Mouse (Mus musculus) liver, embryonic 13.5 days (tissue): ENCODE data around the gene 2310057M21Rik. TPM values are rescaled to one million over a fixed set of nuclear protein-coding genes. Genes with fewer than 3 reads are reported as not detected.
A peak's percentile ranks its signal among the peaks of the same experiment; 100 is the strongest.
"Not testable (repeated sequence)": the region's sequence is repeated elsewhere in the genome, so short reads cannot be mapped to it uniquely, and the experiment has no call there.

Experiments
- ATAC-seq: fragments of 200-750 bp; cut with Nextera tagmentation; 2 replicates; pipeline ENCODE4 v1.8.0; 2017; ENCODE audit warnings: low read depth, mild to moderate bottlenecking, moderate number of reproducible peaks, moderate library complexity
- DNase-seq: peaks from one replicate; pipeline ENCODE4 v3.0.0; 2022
- H3K27ac ChIP-seq: fragments of 300-500 bp; sonication (generic); 2 replicates; pipeline ENCODE4 v1.5.1; 2015; ENCODE audit warnings: moderate library complexity, mild to moderate bottlenecking, inconsistent platforms
- H3K27me3 ChIP-seq: fragments of 300-500 bp; sonication (generic); 2 replicates; pipeline ENCODE4 v1.6.1; 2015; ENCODE audit warnings: mild to moderate bottlenecking, inconsistent platforms
- H3K36me3 ChIP-seq: fragments of 300-500 bp; sonication (generic); 2 replicates; pipeline ENCODE4 v1.6.1; 2015; ENCODE audit warnings: mild to moderate bottlenecking, inconsistent platforms
- H3K4me1 ChIP-seq: fragments of 300-500 bp; sonication (generic); replicated peaks from 2 replicates; pipeline ENCODE4 v1.6.1; 2015; ENCODE audit warnings: inconsistent platforms
- H3K4me2 ChIP-seq: fragments of 300-500 bp; sonication (generic); 2 replicates; pipeline ENCODE4 v1.6.1; 2015; ENCODE audit warnings: inconsistent platforms, mild to moderate bottlenecking, moderate library complexity
- H3K4me3 ChIP-seq: fragments of 300-500 bp; sonication (generic); replicated peaks from 2 replicates; pipeline ENCODE4 v1.5.1; 2015; ENCODE audit warnings: mild to moderate bottlenecking, inconsistent platforms
- H3K9ac ChIP-seq: fragments of 300-500 bp; sonication (generic); 2 replicates; pipeline ENCODE4 v1.6.1; 2015; ENCODE audit warnings: mild to moderate bottlenecking, inconsistent platforms
- H3K9me3 ChIP-seq: fragments of 300-500 bp; sonication (generic); replicated peaks from 2 replicates; pipeline ENCODE4 v1.6.1; 2016; ENCODE audit warnings: inconsistent platforms
- WGBS: fragments of 180-500 bp; shearing (Covaris S2); methylation state at CpG from one replicate; pipeline ENCODE4 v1.1.7; 2015; ENCODE audit not compliant: insufficient replicate concordance; 5-methylcytosine and 5-hydroxymethylcytosine counted together
- polyA plus RNA-seq: library from polyadenylated mRNA; unstranded; fragments of >200 nt; fragmentation: Nextera tagmentation; extraction: Ambion mirVana; gene quantifications from 2 replicates; pipeline ENCODE4 v1.2.1, GENCODE M21; 2015

2310057M21Rik gene
- 11.1 and 12.4 TPM in 2 replicates for polyA plus RNA-seq

- Histone ChIP-seq H3K4me1 (peaks cover 24% of the 10 kb centered on the region), H3K4me3 (peak within 1 kb of the TSS; percentile 93), H3K9ac (peak within 1 kb of the TSS; percentile 97), H3K27me3 (0 out of 2 replicates have a peak, but pooled peaks cover 5% of the 10 kb centered on the region), H3K27ac (peak within 1 kb of the TSS; percentile 92), H3K9me3 (no peaks in the 10 kb centered on the region), H3K4me2 (peak within 1 kb of the TSS; percentile 96), H3K36me3 (peaks cover 23% of the 10 kb centered on the region)
- WGBS, result under 1% methylated on average over 55 of the region's 55 CpGs
- ATAC-seq (peak; percentile 94), DNase-seq (peak; percentile 82)
Observed at GRCm38 (mm10) chr7:131362615-131363300, at the start of gene 2310057M21Rik. TSS of gene 2310057M21Rik (minus strand) at chr7:131362759.

- Histone ChIP-seq H3K36me3 (peaks cover 2% of the 10 kb centered on the region; the same call in 1 of the 2 replicates), H3K4me1 (peaks cover 27% of the 10 kb centered on the region), H3K9ac (no peak overlapping the region), H3K4me3 (no peak overlapping the region), H3K27ac (no peak overlapping the region), H3K4me2 (no peak overlapping the region), H3K27me3 (no peaks in the 10 kb centered on the region), H3K9me3 (no peaks in the 10 kb centered on the region)
- WGBS, result 50% methylated on average over 2 of the region's 2 CpGs
- ATAC-seq, result no peak
- no peak for DNase-seq
Observed at GRCm38 (mm10) chr7:131411941-131412270, 49.3 kb upstream of the 2310057M21Rik start.

- DNase-seq (no peak), ATAC-seq (no peak)
- peaks cover 27% of the 10 kb centered on the region for H3K4me1 ChIP-seq
- no peaks in the 10 kb centered on the region for H3K9me3 ChIP-seq
- H3K9ac ChIP-seq, result peak overlapping the region; percentile 83
- H3K27ac ChIP-seq, result 0 out of 2 replicates have a peak overlapping the region, but pooled peaks have one; percentile 3
- 45% methylated on average over 10 of the region's 10 CpGs for WGBS
- H3K4me3 ChIP-seq, result peak overlapping the region; percentile 99
- no peaks in the 10 kb centered on the region for H3K27me3 ChIP-seq
- H3K36me3 ChIP-seq, result peaks cover 3% of the 10 kb centered on the region; the same call in 1 of the 2 replicates
- peak overlapping the region; percentile 95 for H3K4me2 ChIP-seq
Observed at GRCm38 (mm10) chr7:131411221-131411940, 48.8 kb upstream of the 2310057M21Rik start.

- under 1% methylated on average over 42 of the region's 42 CpGs for WGBS
- H3K9ac ChIP-seq, result peak within 1 kb of the TSS; percentile 98
- H3K9me3 ChIP-seq, result no peaks in the 10 kb centered on the region
- peak within 1 kb of the TSS; percentile 99 for H3K4me3 ChIP-seq
- H3K36me3 ChIP-seq, result peaks cover 3% of the 10 kb centered on the region; the same call in 1 of the 2 replicates
- peak within 1 kb of the TSS; percentile 95 for H3K4me2 ChIP-seq
- H3K27ac ChIP-seq, result peak within 1 kb of the TSS; percentile 86
- ATAC-seq (peak; percentile 98), DNase-seq (peak; percentile 99)
- H3K4me1 ChIP-seq, result peaks cover 27% of the 10 kb centered on the region
- no peaks in the 10 kb centered on the region for H3K27me3 ChIP-seq
Observed at GRCm38 (mm10) chr7:131410416-131411058, 48.0 kb upstream of the 2310057M21Rik start, which contains the start of the genes Ikzf5 and Acadsb. TSS of gene Ikzf5 (minus strand) at chr7:131410521. TSS of gene Acadsb (plus strand) at chr7:131410601.

GRCm38 (mm10) chr7:131409988-131410385 lies 47.4 kb upstream of the 2310057M21Rik start:
- H3K27me3 ChIP-seq, result no peaks in the 10 kb centered on the region
- H3K4me1 ChIP-seq, result peaks cover 27% of the 10 kb centered on the region
- H3K27ac ChIP-seq, result peak overlapping the region; percentile 86
- peak overlapping the region; percentile 95 for H3K4me2 ChIP-seq
- DNase-seq (no peak), ATAC-seq (peak; percentile 70)
- peaks cover 3% of the 10 kb centered on the region; the same call in 1 of the 2 replicates for H3K36me3 ChIP-seq
- under 1% methylated on average over 38 of the region's 38 CpGs for WGBS
- H3K9me3 ChIP-seq, result no peaks in the 10 kb centered on the region
- H3K4me3 ChIP-seq, result peak overlapping the region; percentile 99
- peak overlapping the region; percentile 98 for H3K9ac ChIP-seq

- Histone ChIP-seq H3K4me2 (peak overlapping the region; percentile 95), H3K27me3 (no peaks in the 10 kb centered on the region), H3K4me1 (peaks cover 32% of the 10 kb centered on the region), H3K36me3 (peaks cover 3% of the 10 kb centered on the region; the same call in 1 of the 2 replicates), H3K27ac (peak overlapping the region; percentile 86), H3K9me3 (no peaks in the 10 kb centered on the region), H3K4me3 (peak overlapping the region; percentile 99), H3K9ac (peak overlapping the region; percentile 98)
- WGBS, result 6% methylated on average over 16 of the region's 16 CpGs
- ATAC-seq (no peak), DNase-seq (no peak)
Observed at GRCm38 (mm10) chr7:131409321-131409987, 46.9 kb upstream of the 2310057M21Rik start.

GRCm38 (mm10) chr7:131391761-131392160 lies 29.2 kb upstream of the 2310057M21Rik start:
- not testable (repeated sequence) for H3K27me3 ChIP-seq, ATAC-seq, H3K4me3 ChIP-seq, H3K27ac ChIP-seq, DNase-seq, H3K4me1 ChIP-seq, H3K9ac ChIP-seq, H3K9me3 ChIP-seq, H3K4me2 ChIP-seq
- peaks cover 53% of the 10 kb centered on the region for H3K36me3 ChIP-seq
- WGBS, result 92% methylated on average over 7 of the region's 7 CpGs

GRCm38 (mm10) chr7:131371880-131372651 lies 9.5 kb upstream of the 2310057M21Rik start:
- H3K9ac ChIP-seq, result peak overlapping the region; percentile 89

GRCm38 (mm10) chr7:131371470-131371860 lies 8.9 kb upstream of the 2310057M21Rik start:
- Histone ChIP-seq H3K4me3 (peak overlapping the region; percentile 79), H3K27ac (peak overlapping the region; percentile 94), H3K9me3 (no peaks in the 10 kb centered on the region), H3K36me3 (peaks cover 6% of the 10 kb centered on the region), H3K9ac (peak overlapping the region; percentile 89), H3K4me2 (peak overlapping the region; percentile 88), H3K27me3 (0 out of 2 replicates have a peak, but pooled peaks cover 5% of the 10 kb centered on the region), H3K4me1 (peaks cover 24% of the 10 kb centered on the region)
- DNase-seq (no peak), ATAC-seq (peak; percentile 63)
- WGBS, result 5% methylated on average over 9 of the region's 9 CpGs

More at GRCm38 (mm10) chr7:131371880-131372651, 9.5 kb upstream of the 2310057M21Rik start:
- 34% methylated on average over 9 of the region's 9 CpGs for WGBS
- peak overlapping the region; percentile 79 for H3K4me3 ChIP-seq
- H3K4me1 ChIP-seq, result peaks cover 24% of the 10 kb centered on the region
- ATAC-seq (no peak), DNase-seq (peak; percentile 15)
- H3K9me3 ChIP-seq, result no peaks in the 10 kb centered on the region
- H3K4me2 ChIP-seq, result peak overlapping the region; percentile 88
- H3K27ac ChIP-seq, result peak overlapping the region; percentile 94
- H3K36me3 ChIP-seq, result peaks cover 6% of the 10 kb centered on the region
- H3K27me3 ChIP-seq, result 0 out of 2 replicates have a peak, but pooled peaks cover 3% of the 10 kb centered on the region
